Mouse (Mus musculus) stomach, embryonic 16.5 days (tissue): ENCODE results near the gene Ripor1. TPM values are rescaled to one million over a fixed set of nuclear protein-coding genes. Genes with fewer than 3 reads are reported as not detected.
A peak's percentile ranks its signal among the peaks of the same experiment; 100 is the strongest.

ENCODE experiments used
- ATAC-seq: fragments of 200-750 bp; cut with Nextera tagmentation; 2 replicates; pipeline ENCODE4 v1.8.0; 2017; ENCODE audit warnings: moderate number of reproducible peaks, moderate TSS enrichment; ENCODE audit not compliant: insufficient read depth, low FRiP score
- H3K27ac ChIP-seq: fragments of 300-500 bp; sonication (generic); 2 replicates; pipeline ENCODE4 v1.5.1; 2014; ENCODE audit warnings: low read length
- H3K27me3 ChIP-seq: fragments of 300-500 bp; sonication (generic); 2 replicates; pipeline ENCODE4 v1.6.1; 2014; ENCODE audit warnings: low read length, control low read depth, mixed read lengths; ENCODE audit not compliant: control insufficient read depth, insufficient read depth
- H3K36me3 ChIP-seq: fragments of 300-500 bp; sonication (generic); 2 replicates; pipeline ENCODE4 v1.6.1; 2014; ENCODE audit warnings: low read length; ENCODE audit not compliant: control insufficient read depth, insufficient read depth
- H3K4me1 ChIP-seq: fragments of 300-500 bp; sonication (generic); 2 replicates; pipeline ENCODE4 v1.6.1; 2014; ENCODE audit warnings: low read length, control low read depth, mixed read lengths; ENCODE audit not compliant: control insufficient read depth, insufficient read depth
- H3K4me2 ChIP-seq: fragments of 300-500 bp; sonication (generic); 2 replicates; pipeline ENCODE4 v1.6.1; 2014; ENCODE audit warnings: low read depth, low read length, mixed read lengths
- H3K4me3 ChIP-seq: fragments of 300-500 bp; sonication (generic); replicated peaks from 2 replicates; pipeline ENCODE4 v1.5.1; 2014; ENCODE audit warnings: mild to moderate bottlenecking, low read length
- H3K9ac ChIP-seq: fragments of 300-500 bp; sonication (generic); 2 replicates; pipeline ENCODE4 v1.6.1; 2014; ENCODE audit warnings: low read length
- H3K9me3 ChIP-seq: fragments of 300-500 bp; sonication (generic); replicated peaks from 2 replicates; pipeline ENCODE4 v1.6.1; 2016; ENCODE audit warnings: low read length, control low read depth; ENCODE audit not compliant: control insufficient read depth
- WGBS: fragments of 180-500 bp; shearing (Covaris S2); extraction: QIAGEN DNeasy Blood & Tissue Kit; methylation state at CpG from one replicate; pipeline ENCODE4 v1.1.7; 2014; 5-methylcytosine and 5-hydroxymethylcytosine counted together
- polyA plus RNA-seq: library from polyadenylated mRNA; unstranded; fragments of >200 nt; fragmentation: Nextera tagmentation; extraction: Ambion mirVana; gene quantifications from 2 replicates; pipeline ENCODE4 v1.2.1, GENCODE M21; 2015

Ripor1 gene
- polyA plus RNA-seq, 1 experiment from 2014 or later: 21.9 TPM

DNA sequence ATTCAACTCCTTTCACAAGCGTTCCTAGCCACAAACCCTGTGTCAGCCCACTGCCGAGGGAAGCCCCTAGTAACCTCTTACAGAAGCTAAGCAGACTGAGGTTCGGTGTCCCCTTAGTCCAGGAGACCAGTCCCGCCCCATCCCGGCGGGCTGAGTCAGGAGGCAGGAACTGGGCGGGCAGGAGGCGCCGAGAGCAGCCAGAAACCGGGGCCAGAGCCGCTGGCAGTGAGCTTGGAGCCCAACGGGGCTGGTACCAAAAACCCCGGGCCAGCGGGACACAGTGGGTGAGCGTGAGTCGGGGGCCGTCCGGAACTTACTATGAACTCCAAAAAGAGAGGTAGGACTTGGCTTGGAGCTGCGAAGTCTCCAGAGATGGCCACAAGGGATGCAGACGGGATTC is 8.0 kb downstream of the Ripor1 start:
- H3K36me3 ChIP-seq: peaks cover 17% of the 10 kb centered on the region; the same call in 1 of the 2 replicates
- 0 out of 2 replicates have a peak, but pooled peaks have one; percentile 8 for ATAC-seq
- H3K27me3 ChIP-seq: peaks cover 3% of the 10 kb centered on the region; the same call in 1 of the 2 replicates
- 7% methylated on average over 20 of the region's 20 CpGs for WGBS
- no peak overlapping the region for H3K27ac ChIP-seq
- peak overlapping the region; percentile 96 for H3K4me2 ChIP-seq
- H3K9ac ChIP-seq: no peak overlapping the region
- peaks cover 4% of the 10 kb centered on the region; the same call in 1 of the 2 replicates for H3K4me1 ChIP-seq
- peak overlapping the region; percentile 57 for H3K4me3 ChIP-seq
- no peaks in the 10 kb centered on the region for H3K9me3 ChIP-seq

DNA sequence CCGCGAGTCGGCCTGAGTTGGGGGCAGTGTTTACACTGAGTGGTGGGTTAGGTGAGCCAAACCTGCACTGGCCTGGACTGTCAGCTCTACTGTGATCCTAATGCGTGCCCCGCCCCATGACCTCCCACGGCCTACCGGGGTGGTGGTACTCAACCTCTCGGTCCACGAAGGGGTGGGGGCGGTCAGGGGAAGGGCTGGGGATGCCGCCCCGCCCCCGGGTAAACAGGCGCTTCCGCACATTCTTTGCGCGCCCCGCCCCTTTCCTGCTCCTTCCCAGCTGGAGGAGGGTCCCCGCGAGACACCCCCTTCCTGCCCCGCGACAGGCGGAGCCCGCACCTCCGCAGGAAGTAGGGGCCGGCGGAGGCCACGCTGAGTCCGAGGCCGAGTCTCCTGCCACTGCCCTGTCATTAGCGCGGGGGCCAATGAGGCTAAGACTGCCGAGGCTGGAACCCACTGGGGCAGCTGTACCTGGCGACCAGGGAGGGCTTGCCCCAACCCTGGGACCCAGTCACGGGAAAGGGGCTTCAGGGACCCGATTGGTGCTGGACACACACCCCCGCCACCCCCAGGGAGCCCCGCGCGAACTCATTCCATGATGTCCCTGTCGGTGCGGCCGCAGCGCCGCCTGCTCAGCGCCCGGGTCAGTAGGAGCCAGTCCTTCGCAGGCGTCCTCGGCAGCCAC is 8.9 kb downstream of the Ripor1 start:
- ATAC-seq: peak; percentile 63
- H3K36me3 ChIP-seq: peaks cover 23% of the 10 kb centered on the region; the same call in 1 of the 2 replicates
- no peak overlapping the region for H3K27ac ChIP-seq

DNA sequence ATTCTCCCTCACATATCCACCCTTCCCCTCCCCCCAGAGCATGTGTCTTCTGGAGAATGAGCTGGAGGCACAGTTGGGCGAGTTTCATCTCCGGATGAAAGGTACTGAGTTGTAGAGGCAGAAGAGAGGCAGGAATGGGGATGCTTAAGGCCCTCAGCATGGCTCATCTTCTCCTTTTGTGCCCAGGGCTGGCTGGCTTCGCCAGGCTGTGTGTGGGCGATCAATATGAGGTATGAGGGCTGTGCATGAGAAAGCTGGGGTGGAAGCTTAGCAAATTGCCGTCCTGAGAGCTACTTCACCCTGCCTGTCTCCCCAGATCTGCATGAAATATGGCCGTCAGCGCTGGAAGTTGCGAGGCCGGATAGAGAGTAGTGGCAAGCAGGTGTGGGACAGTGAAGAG is 10.9 kb downstream of the Ripor1 start:
- no peaks in the 10 kb centered on the region for H3K9me3 ChIP-seq
- H3K27me3 ChIP-seq: peaks cover 3% of the 10 kb centered on the region; the same call in 1 of the 2 replicates
- no peak overlapping the region for H3K27ac ChIP-seq
- 89% methylated on average over 9 of the region's 9 CpGs for WGBS
- ATAC-seq: no peak
- peaks cover 4% of the 10 kb centered on the region; the same call in 1 of the 2 replicates for H3K4me1 ChIP-seq
- peaks cover 28% of the 10 kb centered on the region for H3K36me3 ChIP-seq
- no peak overlapping the region for H3K4me2 ChIP-seq
- no peak overlapping the region for H3K9ac ChIP-seq
- H3K4me3 ChIP-seq: no peak overlapping the region

More for the DNA sequence above, 8.9 kb downstream of the Ripor1 start:
- peak overlapping the region; percentile 57 for H3K4me3 ChIP-seq
- peaks cover 4% of the 10 kb centered on the region; the same call in 1 of the 2 replicates for H3K4me1 ChIP-seq
- no peaks in the 10 kb centered on the region for H3K9me3 ChIP-seq
- H3K4me2 ChIP-seq: peak overlapping the region; percentile 96
- peak overlapping the region; percentile 67 for H3K9ac ChIP-seq
- peaks cover 3% of the 10 kb centered on the region; the same call in 1 of the 2 replicates for H3K27me3 ChIP-seq
- 3% methylated on average over 50 of the region's 50 CpGs for WGBS

DNA sequence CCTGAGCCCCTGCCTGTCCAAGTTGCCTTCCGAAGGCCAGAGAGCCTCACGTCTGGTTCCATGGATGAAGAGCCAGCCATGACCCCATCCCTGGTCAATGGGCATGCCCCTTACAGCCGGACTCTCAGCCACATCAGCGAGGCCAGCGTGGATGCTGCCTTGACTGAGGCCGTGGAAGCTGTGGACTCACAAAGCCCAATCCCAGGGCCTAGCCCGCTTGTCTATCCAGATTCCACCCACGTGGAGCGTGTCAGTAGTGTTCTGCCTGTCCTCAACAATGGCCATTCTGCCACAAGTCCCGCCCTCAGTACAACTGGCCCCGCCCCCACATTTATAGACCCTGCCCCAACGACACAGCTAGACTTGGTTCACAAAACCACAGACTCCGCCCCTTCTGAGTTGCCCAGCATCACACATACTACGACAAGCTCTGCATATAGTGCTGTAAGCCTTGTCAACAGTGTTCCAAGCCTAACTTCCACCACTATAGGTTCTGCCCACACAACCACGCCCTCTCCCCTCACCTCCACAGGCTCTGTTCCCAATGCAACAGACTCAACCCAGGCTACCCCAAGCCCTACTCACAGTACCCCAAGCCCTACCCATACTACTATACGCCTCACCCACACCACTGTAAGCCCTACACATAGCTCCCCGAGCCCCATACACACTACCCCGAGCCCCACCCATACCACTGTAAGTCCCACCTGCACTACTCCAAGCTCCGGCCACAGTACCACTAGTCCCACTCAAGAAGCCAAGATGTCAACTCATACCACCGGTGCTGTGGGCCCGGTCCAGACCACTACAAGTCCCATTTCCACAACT is 12.6 kb downstream of the Ripor1 start:
- peaks cover 10% of the 10 kb centered on the region for H3K4me1 ChIP-seq
- ATAC-seq: no peak
- H3K9me3 ChIP-seq: no peaks in the 10 kb centered on the region
- no peak overlapping the region for H3K4me3 ChIP-seq
- no peak overlapping the region for H3K4me2 ChIP-seq
- H3K27me3 ChIP-seq: no peaks in the 10 kb centered on the region
- 88% methylated on average over 21 of the region's 21 CpGs for WGBS
- no peak overlapping the region for H3K27ac ChIP-seq
- H3K9ac ChIP-seq: no peak overlapping the region
- H3K36me3 ChIP-seq: peaks cover 28% of the 10 kb centered on the region

DNA sequence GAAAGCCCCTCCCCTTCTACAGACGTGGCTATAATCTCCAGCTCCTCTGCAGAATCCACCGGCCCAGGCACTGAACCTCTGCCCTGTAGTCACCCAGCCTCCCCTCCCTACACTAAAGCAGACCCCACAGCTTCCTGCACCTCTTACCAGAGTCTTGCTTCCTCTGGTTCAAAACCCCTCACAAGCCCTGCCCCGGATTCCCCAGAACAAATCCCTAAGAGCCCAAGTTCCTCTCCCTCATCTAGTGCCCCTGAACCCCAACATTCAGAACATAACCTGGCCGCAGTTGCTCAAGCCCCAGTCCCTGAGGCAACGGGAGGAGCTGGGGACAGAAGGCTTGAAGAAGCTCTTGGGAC is 13.2 kb downstream of the Ripor1 start:
- 88% methylated on average over 5 of the region's 5 CpGs for WGBS
- no peak overlapping the region for H3K4me3 ChIP-seq
- peaks cover 16% of the 10 kb centered on the region for H3K4me1 ChIP-seq
- no peaks in the 10 kb centered on the region for H3K9me3 ChIP-seq
- no peak overlapping the region for H3K9ac ChIP-seq
- H3K27ac ChIP-seq: no peak overlapping the region
- H3K4me2 ChIP-seq: no peak overlapping the region
- no peak for ATAC-seq
- H3K36me3 ChIP-seq: peaks cover 28% of the 10 kb centered on the region
- H3K27me3 ChIP-seq: no peaks in the 10 kb centered on the region

DNA sequence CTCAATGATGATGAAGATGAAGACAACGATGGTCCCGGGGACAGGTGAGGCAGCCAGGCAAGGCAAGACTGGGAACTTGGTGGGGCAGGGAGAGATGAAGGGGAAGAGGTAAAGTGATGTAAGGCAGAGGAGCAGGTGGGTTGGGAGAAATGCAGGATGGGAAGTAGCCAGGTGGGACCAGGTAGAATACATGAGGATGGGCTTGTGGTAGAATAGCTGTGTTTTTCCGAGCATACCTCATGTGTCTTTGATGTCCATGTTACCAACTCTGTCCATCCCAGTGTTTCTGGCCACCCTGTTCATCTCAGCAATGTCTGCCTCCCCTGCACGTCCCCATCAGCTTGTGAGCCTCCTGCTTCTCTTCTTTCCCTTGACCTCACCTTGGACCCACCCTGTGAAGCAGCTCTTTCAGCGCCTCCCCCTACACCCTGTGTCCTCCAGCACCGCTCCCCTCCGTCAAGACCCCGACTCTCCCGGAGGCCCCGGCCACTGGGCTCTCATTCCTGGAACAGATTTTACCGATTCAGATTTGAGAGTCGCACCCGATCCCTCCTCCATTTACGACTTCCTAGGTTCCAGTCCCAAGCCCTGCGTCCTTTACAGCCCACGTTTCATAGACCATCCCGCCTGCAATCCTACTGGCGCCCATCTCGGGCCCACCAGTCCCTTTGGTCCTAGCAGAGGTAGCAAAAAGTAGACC is 14.0 kb downstream of the Ripor1 start:
- ATAC-seq: no peak
- 95% methylated on average over 19 of the region's 19 CpGs for WGBS
- Histone ChIP-seq H3K9ac (no peak overlapping the region), H3K36me3 (peaks cover 28% of the 10 kb centered on the region), H3K4me1 (peaks cover 14% of the 10 kb centered on the region), H3K27me3 (no peaks in the 10 kb centered on the region), H3K4me3 (no peak overlapping the region), H3K9me3 (no peaks in the 10 kb centered on the region), H3K27ac (no peak overlapping the region), H3K4me2 (no peak overlapping the region)

DNA sequence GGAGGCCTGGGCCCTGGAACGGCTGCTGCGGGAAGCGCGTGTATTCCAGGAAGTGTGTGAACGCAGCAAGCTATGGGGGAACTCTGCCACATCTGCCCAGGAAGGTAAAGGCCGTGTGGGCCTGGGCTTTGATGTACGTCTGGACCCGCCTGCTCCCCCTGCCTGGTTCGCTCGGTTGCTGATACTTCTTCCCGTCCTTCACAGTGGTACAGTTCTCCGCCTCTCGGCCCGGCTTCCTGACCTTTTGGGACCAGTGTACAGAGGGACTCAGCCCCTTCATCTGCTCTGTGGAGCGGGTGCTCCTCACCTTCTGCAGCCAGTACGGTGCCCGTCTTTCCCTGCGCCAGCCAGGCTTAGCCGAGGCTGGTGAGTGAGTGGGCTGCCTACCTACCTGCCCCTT is 15.2 kb downstream of the Ripor1 start:
- H3K9ac ChIP-seq: no peak overlapping the region
- no peak overlapping the region for H3K4me2 ChIP-seq
- peaks cover 28% of the 10 kb centered on the region for H3K36me3 ChIP-seq
- no peak overlapping the region for H3K27ac ChIP-seq
- no peaks in the 10 kb centered on the region for H3K27me3 ChIP-seq
- no peak overlapping the region for H3K4me3 ChIP-seq
- H3K4me1 ChIP-seq: peaks cover 16% of the 10 kb centered on the region
- 90% methylated on average over 19 of the region's 19 CpGs for WGBS
- ATAC-seq: no peak
- H3K9me3 ChIP-seq: no peaks in the 10 kb centered on the region

DNA sequence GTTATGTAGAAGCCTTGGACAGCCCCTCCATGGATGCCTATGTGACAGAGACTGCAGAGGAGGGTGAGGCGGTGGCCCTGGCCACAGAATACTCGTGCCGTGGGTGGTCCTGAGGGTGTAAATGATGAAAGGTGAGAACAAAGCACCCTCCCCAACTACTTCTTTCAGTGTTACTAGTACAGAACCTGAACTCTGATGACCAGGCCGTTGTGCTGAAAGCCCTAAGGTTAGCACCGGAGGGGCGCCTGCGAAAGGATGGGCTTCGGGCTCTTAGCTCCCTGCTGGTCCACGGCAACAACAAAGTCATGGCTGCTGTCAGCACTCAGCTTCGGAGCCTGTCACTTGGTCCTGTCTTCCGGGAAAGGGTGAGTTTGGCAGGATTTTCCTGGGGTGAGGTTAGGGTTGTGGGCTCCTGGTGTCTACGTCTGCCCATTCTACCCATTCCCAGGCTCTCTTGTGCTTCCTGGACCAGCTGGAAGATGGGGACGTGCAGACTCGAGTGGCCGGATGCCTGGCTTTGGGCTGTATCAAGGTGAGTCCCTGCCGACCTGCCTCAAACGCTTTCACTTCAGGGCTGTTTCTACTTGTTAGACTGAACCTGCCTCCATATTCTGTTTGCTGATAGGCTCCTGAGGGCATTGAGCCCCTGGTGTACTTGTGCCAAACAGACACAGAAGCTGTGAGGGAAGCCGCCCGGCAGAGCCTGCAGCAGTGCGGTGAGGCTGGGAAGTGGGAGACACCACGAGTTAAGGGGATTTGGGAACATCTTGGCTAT is 16.1 kb downstream of the Ripor1 start:
- Histone ChIP-seq H3K27me3 (no peaks in the 10 kb centered on the region), H3K4me3 (no peak overlapping the region), H3K4me2 (no peak overlapping the region), H3K4me1 (peaks cover 16% of the 10 kb centered on the region), H3K9me3 (no peaks in the 10 kb centered on the region), H3K36me3 (peaks cover 25% of the 10 kb centered on the region), H3K27ac (no peak overlapping the region), H3K9ac (no peak overlapping the region)
- no peak for ATAC-seq
- WGBS: 88% methylated on average over 21 of the region's 21 CpGs
